16 mouse cellular contexts compared by ENCODE assay signal in the genomic region with DNA sequence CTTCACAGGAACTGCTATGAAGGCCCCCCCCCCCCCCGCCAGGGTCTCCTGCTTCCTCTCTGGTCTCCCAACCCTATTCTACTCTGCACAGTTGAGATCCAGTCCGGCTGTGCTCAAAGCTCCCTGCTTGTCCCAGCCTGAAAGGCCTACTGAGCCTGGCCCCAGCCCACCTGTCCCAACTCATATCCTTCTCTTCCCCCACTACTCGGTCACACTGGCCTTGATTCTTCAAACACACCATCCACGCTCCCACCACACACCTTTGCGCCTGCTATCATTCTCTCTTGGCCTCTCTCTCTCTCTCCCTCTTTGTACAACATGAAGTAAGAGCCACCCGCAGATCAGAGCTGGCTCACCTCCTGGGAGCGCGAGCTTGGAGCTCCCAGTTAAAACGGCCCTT. TPM values are rescaled to one million over a fixed set of nuclear protein-coding genes. Genes with fewer than 3 reads are reported as not detected.
DNase-seq lines count a peak whose midpoint lies in the region; ATAC-seq and TF ChIP-seq lines count a peak whose summit lies in the region.
"Had no signal": no experiment of that assay in that cellular context is flagged by ENCODE, and none has a peak within 500 bp of the region (broad histone marks: within the 10 kb centered on the region; RNA-seq: fewer than 3 reads in every experiment).

No protein-coding gene starts in this region.

- H3K4me1 ChIP-seq in forebrain, embryonic 13.5 days, result peaks cover 33% of the 10 kb centered on the region
- H3K4me1 ChIP-seq in forebrain, postnatal 0 days (ENCODE audit: insufficient read depth), result peaks cover 11% of the 10 kb centered on the region
- peaks cover 17% of the 10 kb centered on the region for H3K4me1 ChIP-seq in kidney, postnatal 0 days (replicated peaks; ENCODE audit: insufficient read depth, low read length)
- peaks cover 5% of the 10 kb centered on the region; the same call in 1 of the 2 replicates for H3K4me1 ChIP-seq in kidney, adult 2 months (ENCODE audit: control insufficient read depth, insufficient read depth, low read length)
- peaks cover 33% of the 10 kb centered on the region for H3K4me1 ChIP-seq in embryonic facial prominence, embryonic 10.5 days
- peaks cover 29% of the 10 kb centered on the region for H3K4me1 ChIP-seq in limb, embryonic 10.5 days
- peaks cover 14% of the 10 kb centered on the region; the same call in 1 of the 2 replicates for H3K4me1 ChIP-seq in liver, postnatal 0 days (ENCODE audit: insufficient read depth)

- no peak for TF ChIP-seq CTCF in forebrain, postnatal 0 days (IDR thresholded peaks at IDR 0.05; ENCODE audit: low read depth)
- TF ChIP-seq CTCF in kidney, postnatal 0 days (IDR thresholded peaks at IDR 0.05; ENCODE audit: low read depth), result no peak
- TF ChIP-seq CTCF in kidney, adult 2 months (conservative IDR thresholded peaks at IDR 0.05; ENCODE audit: insufficient read depth, insufficient read length, low read depth, low read length), result no peak
- TF ChIP-seq CTCF in liver, postnatal 0 days (IDR thresholded peaks at IDR 0.05; ENCODE audit: low read depth), result no peak

- WGBS in forebrain, embryonic 13.5 days, result 73% methylated on average over 9 of the region's 9 CpGs
- 83% methylated on average over 9 of the region's 9 CpGs for WGBS in forebrain, postnatal 0 days
- 63% methylated on average over 9 of the region's 9 CpGs for WGBS in kidney, postnatal 0 days
- WGBS in kidney, adult 2 months, result 68% methylated on average over 9 of the region's 9 CpGs
- 81% methylated on average over 9 of the region's 9 CpGs for WGBS in embryonic facial prominence, embryonic 10.5 days
- WGBS in limb, embryonic 10.5 days, result 88% methylated on average over 9 of the region's 9 CpGs
- 70% methylated on average over 9 of the region's 9 CpGs for WGBS in liver, postnatal 0 days (ENCODE audit: insufficient replicate concordance)

- H3K4me3 ChIP-seq in forebrain, embryonic 13.5 days, result no peak overlapping the region
- no peak overlapping the region for H3K4me3 ChIP-seq in forebrain, postnatal 0 days (ENCODE audit: low read depth, low read length)
- H3K4me3 ChIP-seq in kidney, postnatal 0 days (replicated peaks; ENCODE audit: low read depth, low read length), result no peak overlapping the region
- H3K4me3 ChIP-seq in kidney, adult 2 months (ENCODE audit: insufficient read depth, low read depth, low read length), result no peak overlapping the region
- H3K4me3 ChIP-seq in embryonic facial prominence, embryonic 10.5 days, result peak overlapping the region; percentile 69
- 0 out of 2 replicates have a peak overlapping the region, but pooled peaks have one; percentile 67 for H3K4me3 ChIP-seq in limb, embryonic 10.5 days
- H3K4me3 ChIP-seq in liver, postnatal 0 days (ENCODE audit: low read depth, low read length), result no peak overlapping the region
- H3K4me3 ChIP-seq: left cerebral cortex, adult 2 months had no signal

- peak overlapping the region; percentile 75; the same call in 1 of the 2 replicates for H3K4me2 ChIP-seq in forebrain, embryonic 13.5 days
- H3K4me2 ChIP-seq in forebrain, postnatal 0 days (ENCODE audit: low read depth), result no peak overlapping the region
- H3K4me2 ChIP-seq in kidney, postnatal 0 days (ENCODE audit: low read length), result no peak overlapping the region
- H3K4me2 ChIP-seq in liver, postnatal 0 days (ENCODE audit: low read depth, low read length), result no peak overlapping the region

- no peak for DNase-seq in forebrain, postnatal 0 days
- DNase-seq in kidney, postnatal 0 days (ENCODE audit: low spot score), result no peak
- no peak for DNase-seq in kidney, adult 2 months
- DNase-seq in embryonic facial prominence, embryonic 10.5 days (ENCODE audit: low spot score), result no peak
- DNase-seq in limb, embryonic 10.5 days (ENCODE audit: low spot score), result no peak
- no peak for DNase-seq in right cerebral cortex, postnatal 25 days
- DNase-seq in liver, postnatal 0 days, result no peak
- DNase-seq: adrenal gland, adult 8-10 months; B cell, adult 2 months; gastrocnemius, postnatal 10 days; liver; thymus, adult 2 months had no signal

- TF ChIP-seq POLR2A in kidney, adult 2 months (IDR thresholded peaks at IDR 0.05; ENCODE audit: low read depth, low read length), result no peak

- H3K9ac ChIP-seq in forebrain, embryonic 13.5 days, result 0 out of 2 replicates have a peak overlapping the region, but pooled peaks have one; percentile 4
- H3K9ac ChIP-seq in forebrain, postnatal 0 days, result no peak overlapping the region
- no peak overlapping the region for H3K9ac ChIP-seq in kidney, postnatal 0 days (ENCODE audit: low read depth, low read length)
- no peak overlapping the region for H3K9ac ChIP-seq in liver, postnatal 0 days (replicated peaks)

- H3K27ac ChIP-seq in forebrain, embryonic 13.5 days, result no peak overlapping the region
- no peak overlapping the region for H3K27ac ChIP-seq in forebrain, postnatal 0 days (ENCODE audit: low read depth, low read length)
- H3K27ac ChIP-seq in kidney, postnatal 0 days, result 0 out of 2 replicates have a peak overlapping the region, but pooled peaks have one; percentile 92
- no peak overlapping the region for H3K27ac ChIP-seq in kidney, adult 2 months (ENCODE audit: insufficient read depth, low read depth, low read length)
- H3K27ac ChIP-seq in embryonic facial prominence, embryonic 10.5 days (replicated peaks), result peak overlapping the region; percentile 41
- H3K27ac ChIP-seq in limb, embryonic 10.5 days, result peak overlapping the region; percentile 92; the same call in 1 of the 2 replicates
- H3K27ac ChIP-seq in liver, postnatal 0 days (ENCODE audit: low read depth), result no peak overlapping the region
- H3K27ac ChIP-seq: left cerebral cortex, adult 2 months had no signal

- H3K27me3 ChIP-seq in forebrain, embryonic 13.5 days, result no peaks in the 10 kb centered on the region
- H3K27me3 ChIP-seq in forebrain, postnatal 0 days (ENCODE audit: insufficient read depth, low read length), result no peaks in the 10 kb centered on the region
- no peaks in the 10 kb centered on the region for H3K27me3 ChIP-seq in kidney, postnatal 0 days (ENCODE audit: insufficient read depth, low read length)
- H3K27me3 ChIP-seq in kidney, adult 2 months (replicated peaks; ENCODE audit: control insufficient read depth, insufficient read depth, low read length), result no peaks in the 10 kb centered on the region
- no peaks in the 10 kb centered on the region for H3K27me3 ChIP-seq in embryonic facial prominence, embryonic 10.5 days (replicated peaks; ENCODE audit: low read depth, poor library complexity, severe bottlenecking)
- no peaks in the 10 kb centered on the region for H3K27me3 ChIP-seq in limb, embryonic 10.5 days (ENCODE audit: low read depth, poor library complexity, severe bottlenecking)
- H3K27me3 ChIP-seq in liver, postnatal 0 days (ENCODE audit: insufficient read depth, low read length), result no peaks in the 10 kb centered on the region
- H3K27me3 ChIP-seq: heart, embryonic 12.5 days had no signal

- no peak for ATAC-seq in forebrain, embryonic 13.5 days
- no peak for ATAC-seq in forebrain, postnatal 0 days
- no peak for ATAC-seq in kidney, postnatal 0 days (replicated peaks; ENCODE audit: low FRiP score, low read depth)
- no peak for ATAC-seq in liver, postnatal 0 days

- TF ChIP-seq EP300 in liver, postnatal 0 days (IDR thresholded peaks at IDR 0.05; ENCODE audit: low read depth), result no peak

- H3K36me3 ChIP-seq in forebrain, embryonic 13.5 days (ENCODE audit: poor library complexity, severe bottlenecking), result peaks cover 33% of the 10 kb centered on the region; the same call in 1 of the 2 replicates
- H3K36me3 ChIP-seq in forebrain, postnatal 0 days (ENCODE audit: insufficient read depth), result no peaks in the 10 kb centered on the region
- 0 out of 2 replicates have a peak, but pooled peaks cover 4% of the 10 kb centered on the region for H3K36me3 ChIP-seq in kidney, postnatal 0 days (ENCODE audit: insufficient read depth, low read length)
- H3K36me3 ChIP-seq in kidney, adult 2 months (ENCODE audit: control insufficient read depth, insufficient read depth, low read length), result no peaks in the 10 kb centered on the region
- H3K36me3 ChIP-seq in embryonic facial prominence, embryonic 10.5 days (replicated peaks), result peaks cover 42% of the 10 kb centered on the region
- peaks cover 41% of the 10 kb centered on the region for H3K36me3 ChIP-seq in limb, embryonic 10.5 days
- no peaks in the 10 kb centered on the region for H3K36me3 ChIP-seq in liver, postnatal 0 days (replicated peaks; ENCODE audit: insufficient read depth, low read length)

- H3K9me3 ChIP-seq in forebrain, embryonic 13.5 days (replicated peaks), result no peaks in the 10 kb centered on the region
- H3K9me3 ChIP-seq in forebrain, postnatal 0 days (ENCODE audit: low read length), result no peaks in the 10 kb centered on the region
- H3K9me3 ChIP-seq in kidney, postnatal 0 days (replicated peaks; ENCODE audit: low read length), result no peaks in the 10 kb centered on the region
- H3K9me3 ChIP-seq in embryonic facial prominence, embryonic 10.5 days, result no peaks in the 10 kb centered on the region
- no peaks in the 10 kb centered on the region for H3K9me3 ChIP-seq in limb, embryonic 10.5 days (replicated peaks)
- H3K9me3 ChIP-seq in liver, postnatal 0 days (ENCODE audit: low read length), result no peaks in the 10 kb centered on the region
- H3K9me3 ChIP-seq: heart, embryonic 12.5 days had no signal

RNA-seq across cellular contexts. Expression of gene Crocc, which starts 1.5 kb away (rescaled TPM):
- polyA plus RNA-seq in forebrain, embryonic 13.5 days (2015; fragmentation: Nextera tagmentation; extraction: Ambion mirVana), result 7.4 and 7.7 TPM in 2 replicates
- total RNA-seq in forebrain, postnatal 0 days (2014; rRNA removed), result 29.9 and 43.0 TPM in 2 replicates
- polyA plus RNA-seq in forebrain, postnatal 0 days (2015; fragmentation: Nextera tagmentation; extraction: Ambion mirVana), result 3.5 and 3.8 TPM in 2 replicates
- 5.9 and 7.8 TPM in 2 replicates for polyA plus RNA-seq in kidney, postnatal 0 days (2015; fragmentation: Nextera tagmentation; extraction: Ambion mirVana)
- 34.7 and 41.8 TPM in 2 replicates for polyA plus RNA-seq in kidney, adult 2 months (2012; rRNA removed)
- polyA plus RNA-seq in embryonic facial prominence, embryonic 10.5 days (2016; fragmentation: Nextera tagmentation; extraction: Ambion mirVana), result 11.0 and 11.3 TPM in 2 replicates
- polyA plus RNA-seq in limb, embryonic 10.5 days (2016; fragmentation: Nextera tagmentation; extraction: Ambion mirVana), result 10.6 and 11.4 TPM in 2 replicates
- polyA plus RNA-seq in liver, postnatal 0 days (2015; fragmentation: Nextera tagmentation; extraction: Ambion mirVana), result 0.32 and 0.47 TPM in 2 replicates

RNA-seq across cellular contexts. Expression of gene Necap2, which starts 19.3 kb away (rescaled TPM):
- polyA plus RNA-seq in forebrain, embryonic 13.5 days (2015; fragmentation: Nextera tagmentation; extraction: Ambion mirVana), result 44.9 and 48.0 TPM in 2 replicates
- total RNA-seq in forebrain, postnatal 0 days (2014; rRNA removed), result 49.6 and 51.1 TPM in 2 replicates
- 38.9 and 43.0 TPM in 2 replicates for polyA plus RNA-seq in forebrain, postnatal 0 days (2015; fragmentation: Nextera tagmentation; extraction: Ambion mirVana)
- polyA plus RNA-seq in kidney, postnatal 0 days (2015; fragmentation: Nextera tagmentation; extraction: Ambion mirVana), result 87.6 and 93.1 TPM in 2 replicates
- polyA plus RNA-seq in kidney, adult 2 months (2012; rRNA removed), result 60.3 and 64.9 TPM in 2 replicates
- polyA plus RNA-seq in embryonic facial prominence, embryonic 10.5 days (2016; fragmentation: Nextera tagmentation; extraction: Ambion mirVana), result 65.6 and 69.4 TPM in 2 replicates
- 67.9 and 82.8 TPM in 2 replicates for polyA plus RNA-seq in limb, embryonic 10.5 days (2016; fragmentation: Nextera tagmentation; extraction: Ambion mirVana)
- polyA plus RNA-seq in liver, postnatal 0 days (2015; fragmentation: Nextera tagmentation; extraction: Ambion mirVana), result 47.1 and 53.0 TPM in 2 replicates

RNA-seq across cellular contexts. Expression of gene Spata21, which starts 29.3 kb away (rescaled TPM):
- 0.20 and 0.30 TPM in 2 replicates for polyA plus RNA-seq in forebrain, embryonic 13.5 days (2015; fragmentation: Nextera tagmentation; extraction: Ambion mirVana)
- total RNA-seq in forebrain, postnatal 0 days (2014; rRNA removed), result 0.08 and 0.67 TPM in 2 replicates
- 0.31 and 0.68 TPM in 2 replicates for polyA plus RNA-seq in forebrain, postnatal 0 days (2015; fragmentation: Nextera tagmentation; extraction: Ambion mirVana)
- polyA plus RNA-seq in kidney, postnatal 0 days (2015; fragmentation: Nextera tagmentation; extraction: Ambion mirVana), result 0.54 and 0.55 TPM in 2 replicates
- polyA plus RNA-seq in kidney, adult 2 months (2012; rRNA removed), result 0.03 and 0.26 TPM in 2 replicates
- polyA plus RNA-seq in embryonic facial prominence, embryonic 10.5 days (2016; fragmentation: Nextera tagmentation; extraction: Ambion mirVana), result 0.05 and 0.11 TPM in 2 replicates
- polyA plus RNA-seq in limb, embryonic 10.5 days (2016; fragmentation: Nextera tagmentation; extraction: Ambion mirVana), result 0.18 TPM in 1 of 2 replicates, not detected in the other
- polyA plus RNA-seq in liver, postnatal 0 days (2015; fragmentation: Nextera tagmentation; extraction: Ambion mirVana), result not detected in 2 replicates
- total RNA-seq: adrenal gland, adult 8-10 months; gastrocnemius, postnatal 10 days had no signal
- polyA plus RNA-seq: heart, embryonic 12.5 days; large intestine, adult 2 months had no signal

RNA-seq across cellular contexts. Expression of gene Mfap2, which starts 48.6 kb away (rescaled TPM):
- 253 and 270 TPM in 2 replicates for polyA plus RNA-seq in forebrain, embryonic 13.5 days (2015; fragmentation: Nextera tagmentation; extraction: Ambion mirVana)
- total RNA-seq in forebrain, postnatal 0 days (2014; rRNA removed), result 22.2 and 25.1 TPM in 2 replicates
- 124 and 148 TPM in 2 replicates for polyA plus RNA-seq in forebrain, postnatal 0 days (2015; fragmentation: Nextera tagmentation; extraction: Ambion mirVana)
- polyA plus RNA-seq in kidney, postnatal 0 days (2015; fragmentation: Nextera tagmentation; extraction: Ambion mirVana), result 330 and 339 TPM in 2 replicates
- 14.9 and 18.0 TPM in 2 replicates for polyA plus RNA-seq in kidney, adult 2 months (2012; rRNA removed)
- 399 and 480 TPM in 2 replicates for polyA plus RNA-seq in embryonic facial prominence, embryonic 10.5 days (2016; fragmentation: Nextera tagmentation; extraction: Ambion mirVana)
- 444 and 521 TPM in 2 replicates for polyA plus RNA-seq in limb, embryonic 10.5 days (2016; fragmentation: Nextera tagmentation; extraction: Ambion mirVana)
- polyA plus RNA-seq in liver, postnatal 0 days (2015; fragmentation: Nextera tagmentation; extraction: Ambion mirVana), result 14.1 and 14.6 TPM in 2 replicates

Comparison
In these comparisons a context has a peak if more than half of its experiments do, and no peak if none do; other contexts are left out.
1. H3K27ac ChIP-seq: peak in kidney, postnatal 0 days (single experiment), embryonic facial prominence, embryonic 10.5 days (single experiment) and limb, embryonic 10.5 days (single experiment); none in forebrain, embryonic 13.5 days (single experiment), forebrain, postnatal 0 days (single experiment), kidney, adult 2 months (single experiment) and liver, postnatal 0 days (single experiment).
2. H3K4me3 ChIP-seq: peak in embryonic facial prominence, embryonic 10.5 days (single experiment) and limb, embryonic 10.5 days (single experiment); none in forebrain, embryonic 13.5 days (single experiment), forebrain, postnatal 0 days (single experiment), kidney, postnatal 0 days (single experiment), kidney, adult 2 months (single experiment) and liver, postnatal 0 days (single experiment).